Mouse (Mus musculus): ENCODE measurements around the gene Gm20696.

- TF ChIP-seq CTCF (IDR thresholded peaks at IDR 0.05; ENCODE audit: low read depth) = no peak
- no peak for TF ChIP-seq EP300 (IDR thresholded peaks at IDR 0.05; ENCODE audit: low read depth)
Observed at GRCm38 (mm10) chr6:99289220-99289619, 377.4 kb downstream of the Gm20696 start.

Data from liver, embryonic 14.5 days (tissue).